Comparison of ENCODE assay signal across 8 mouse cellular contexts in the genomic region with DNA sequence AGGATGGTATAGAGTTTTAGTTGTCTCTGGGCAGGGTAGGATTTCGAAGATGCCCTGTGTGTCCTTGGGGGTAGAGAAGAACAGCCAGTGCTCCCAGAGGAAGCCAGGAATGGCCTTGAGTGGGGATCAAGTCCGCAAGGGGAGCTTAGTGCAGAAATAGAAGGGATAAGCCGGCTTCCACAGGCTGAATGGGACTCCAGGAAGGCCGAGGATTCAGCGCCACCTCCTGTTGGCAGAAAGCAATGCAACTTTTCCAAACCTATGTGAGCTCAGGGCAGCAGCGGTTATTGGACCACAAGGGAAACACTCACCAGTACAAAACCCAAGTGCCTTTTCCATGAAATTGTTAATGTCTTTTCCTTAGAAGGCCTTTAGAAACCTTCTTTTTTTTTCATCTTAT. TPM values are rescaled to one million over a fixed set of nuclear protein-coding genes. Genes with fewer than 3 reads are reported as not detected.
DNase-seq lines count a peak whose midpoint lies in the region; ATAC-seq and TF ChIP-seq lines count a peak whose summit lies in the region.

No protein-coding gene starts in this region.

- no peak overlapping the region for H3K4me2 ChIP-seq in forebrain, embryonic 12.5 days
- H3K4me2 ChIP-seq in lung, embryonic 14.5 days: no peak overlapping the region

- H3K4me1 ChIP-seq in forebrain, embryonic 12.5 days: peaks cover 6% of the 10 kb centered on the region
- peaks cover 8% of the 10 kb centered on the region; the same call in 1 of the 2 replicates for H3K4me1 ChIP-seq in lung, embryonic 14.5 days (ENCODE audit: insufficient read depth)

- H3K4me3 ChIP-seq in forebrain, embryonic 12.5 days (replicated peaks): no peak overlapping the region
- no peak overlapping the region for H3K4me3 ChIP-seq in lung, embryonic 14.5 days (ENCODE audit: low read depth, low read length)

- H3K27ac ChIP-seq in forebrain, embryonic 12.5 days: no peak overlapping the region
- no peak overlapping the region for H3K27ac ChIP-seq in lung, embryonic 14.5 days (ENCODE audit: low read depth)

- no peaks in the 10 kb centered on the region for H3K36me3 ChIP-seq in forebrain, embryonic 12.5 days (replicated peaks)
- no peaks in the 10 kb centered on the region for H3K36me3 ChIP-seq in lung, embryonic 14.5 days (ENCODE audit: insufficient read depth)

- TF ChIP-seq CTCF in brain, embryonic 14.5 days (IDR thresholded peaks at IDR 0.05; ENCODE audit: borderline replicate concordance, extremely low read depth, insufficient read depth, insufficient read length): peak; percentile 96
- peak; percentile 93 for TF ChIP-seq CTCF in lung, embryonic 14.5 days (IDR thresholded peaks at IDR 0.05; ENCODE audit: low read depth)

- H3K27me3 ChIP-seq in forebrain, embryonic 12.5 days: peaks cover 17% of the 10 kb centered on the region
- H3K27me3 ChIP-seq in lung, embryonic 14.5 days (ENCODE audit: insufficient read depth, low read length): 0 out of 2 replicates have a peak, but pooled peaks cover 3% of the 10 kb centered on the region

- DNase-seq in MN1 (ENCODE audit: low spot score): peak; percentile 50
- peak; percentile 91 for DNase-seq in brain, embryonic 14.5 days (ENCODE audit: low read depth)
- DNase-seq in heart, postnatal 25 days (ENCODE audit: low spot score): peak; percentile 41
- peak; percentile 82 for DNase-seq in layer of hippocampus, adult 11-12 months (ENCODE audit: low spot score)
- peak; percentile 94 for DNase-seq in lung, embryonic 14.5 days
- peak; percentile 90 for DNase-seq in right cerebral cortex, adult 18-20 months

- peak; percentile 52; the same call in 1 of the 2 replicates for ATAC-seq in forebrain, embryonic 12.5 days (ENCODE audit: low FRiP score)
- no peak for ATAC-seq in lung, embryonic 14.5 days (ENCODE audit: insufficient read depth)
- no peak for ATAC-seq in inflammation-experienced regulatory T-cells, adult 6 months

- H3K9ac ChIP-seq in forebrain, embryonic 12.5 days: no peak overlapping the region
- H3K9ac ChIP-seq in lung, embryonic 14.5 days: no peak overlapping the region

- intact Hi-C loops in heart, postnatal 25 days (cut with DNase I): loop anchor here (1.0 to 10.0 kb wide), 6 partner anchors 169 to 465 kb away; no protein-coding TSS in a partner anchor

- TF ChIP-seq POLR2A in brain, embryonic 14.5 days (IDR thresholded peaks at IDR 0.05; ENCODE audit: borderline replicate concordance, extremely low read depth, insufficient read depth, insufficient read length, poor library complexity, severe bottlenecking): no peak

- WGBS in forebrain, embryonic 12.5 days: 8% methylated on average over 6 of the region's 6 CpGs
- 9% methylated on average over 6 of the region's 6 CpGs for WGBS in lung, embryonic 14.5 days

- no peaks in the 10 kb centered on the region for H3K9me3 ChIP-seq in forebrain, embryonic 12.5 days
- H3K9me3 ChIP-seq in lung, embryonic 14.5 days (ENCODE audit: low read depth, low read length): no peaks in the 10 kb centered on the region

RNA-seq across cellular contexts. Expression of gene Sntg2, which starts 3.4 kb away (rescaled TPM):
- polyA plus RNA-seq in brain, embryonic 14.5 days (2012; rRNA removed): 2.0 and 2.3 TPM in 2 replicates
- 0.55 and 1.4 TPM in 2 replicates for polyA plus RNA-seq in forebrain, embryonic 12.5 days (2016; fragmentation: Nextera tagmentation; extraction: Ambion mirVana)
- under 1 TPM; 0.16 to 0.75 TPM for total RNA-seq in heart, postnatal 25 days (2021)
- 11.6 and 17.9 TPM in 2 replicates for polyA plus RNA-seq in lung, embryonic 14.5 days (2014; fragmentation: Nextera tagmentation; extraction: Ambion mirVana)
- polyA plus RNA-seq in inflammation-experienced regulatory T-cells, adult 6 months (2017; shearing (Covaris generic)): not detected

Comparison
In these comparisons a context has a peak if more than half of its experiments do, and no peak if none do; other contexts are left out.
1. DNase-seq: peak in every context shown above with its lines; median percentile 94 in lung, embryonic 14.5 days; 91 in brain, embryonic 14.5 days; 90 in right cerebral cortex, adult 18-20 months; 82 in layer of hippocampus, adult 11-12 months; 50 in MN1; 41 in heart, postnatal 25 days.